Mouse (Mus musculus): ENCODE results near the gene Ms4a4c.

GRCm38 (mm10) chr19:11362002-11362401 lies 42.6 kb upstream of the Ms4a4c start:
- no peak for TF ChIP-seq POLR2A (IDR thresholded peaks at IDR 0.05; ENCODE audit: insufficient read depth, low read depth, low read length)
- no peak for TF ChIP-seq CTCF (IDR thresholded peaks at IDR 0.05)
